Mouse (Mus musculus): ENCODE measurements at regions not wholly inside any gene's neighbourhood (a gene's known extent, or its start where the extent isn't known, plus 50 kb on each side); places are given as distances from the start of the nearest gene placed in this dataset.

GRCm38 (mm10) chrX:33416321-33416720, 103.1 kb downstream of the Btbd35f12 start:
- DNase-seq, result peak in 1 of 2 experiments; percentile 4

All from spleen, adult 18-20 months (tissue).